Mouse (Mus musculus) megakaryocyte-erythroid progenitor cell, adult 5-6 weeks (primary cell): ENCODE measurements around the gene Prl2a1. TPM values are rescaled to one million over a fixed set of nuclear protein-coding genes. Genes with fewer than 3 reads are reported as not detected.
"Not testable (repeated sequence)": the region's sequence is repeated elsewhere in the genome, so short reads cannot be mapped to it uniquely, and the experiment has no call there.

Experiments
- ATAC-seq: replicated peaks from 2 replicates; pipeline ENCODE4 v1.8.0; 2016; ENCODE audit warnings: mild to moderate bottlenecking, inconsistent platforms; ENCODE audit not compliant: severe bottlenecking, poor library complexity, low FRiP score, low TSS enrichment
- total RNA-seq, 2 experiments: library from RNA; stranded (forward) in 1 of 2; stranded (reverse) in 1 of 2; fragments of 200-1000, 215-1000 nt in 1 of 2; fragments of >200 nt in 1 of 2; fragmentation: Nextera tagmentation in 1 of 2; gene quantifications; 2 replicates each; pipeline ENCODE4 v1.2.3; 2014 to 2017

Prl2a1 gene
- not detected in 2 replicates for total RNA-seq (2014; fragmentation: Nextera tagmentation)
- not detected in 2 replicates for total RNA-seq (2017)

DNA sequence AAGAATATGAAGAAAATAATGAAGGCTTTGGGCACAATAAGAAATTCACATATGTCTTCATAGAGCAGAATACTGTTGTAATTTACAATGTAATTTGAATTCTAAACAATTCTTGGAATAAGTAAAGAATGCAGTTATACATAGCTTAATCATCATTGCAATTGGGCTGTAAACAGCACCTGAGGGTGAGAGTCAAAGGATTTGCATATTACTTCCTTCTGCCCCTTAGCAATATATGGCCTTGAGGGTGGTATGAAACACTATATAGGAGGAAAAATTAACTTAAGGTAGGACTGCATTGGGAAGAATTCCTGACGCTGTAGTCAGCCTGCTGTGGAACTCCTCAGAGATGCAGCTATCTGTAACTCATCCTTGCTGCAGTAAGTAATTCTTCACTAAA lies at the start of gene Prl2a1:
Gene Prl2a1, plus strand, starts transcription at position 301 of the 400 bp plus-strand sequence.
- ATAC-seq, result no peak

DNA sequence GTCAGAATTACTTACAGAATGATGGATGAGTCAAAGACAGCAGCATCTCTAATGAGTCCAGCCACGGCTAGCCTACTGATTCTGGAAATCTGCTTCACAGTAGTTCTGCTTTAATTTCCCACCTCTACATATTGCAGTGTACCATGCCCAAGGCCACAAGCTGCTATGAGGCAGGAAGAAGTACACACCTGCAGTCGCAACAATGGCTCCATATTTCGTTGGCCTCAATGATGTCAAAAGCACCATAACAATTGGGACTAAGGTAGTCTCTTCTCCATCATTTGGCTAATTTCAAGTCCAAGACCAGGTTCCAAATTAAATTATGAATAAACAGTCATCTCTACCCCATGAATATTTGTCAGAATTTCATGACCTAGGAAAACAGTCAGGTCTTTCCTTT lies 20.8 kb upstream of the Prl2a1 start, which contains the start of gene Prl7c1:
Gene Prl7c1, minus strand, starts transcription at position 101 of the 400 bp plus-strand sequence.
- not testable (repeated sequence) for ATAC-seq

- ATAC-seq, result no peak
Observed at GRCm38 (mm10) chr13:27799303-27799702, 2.2 kb upstream of the Prl2a1 start.

DNA sequence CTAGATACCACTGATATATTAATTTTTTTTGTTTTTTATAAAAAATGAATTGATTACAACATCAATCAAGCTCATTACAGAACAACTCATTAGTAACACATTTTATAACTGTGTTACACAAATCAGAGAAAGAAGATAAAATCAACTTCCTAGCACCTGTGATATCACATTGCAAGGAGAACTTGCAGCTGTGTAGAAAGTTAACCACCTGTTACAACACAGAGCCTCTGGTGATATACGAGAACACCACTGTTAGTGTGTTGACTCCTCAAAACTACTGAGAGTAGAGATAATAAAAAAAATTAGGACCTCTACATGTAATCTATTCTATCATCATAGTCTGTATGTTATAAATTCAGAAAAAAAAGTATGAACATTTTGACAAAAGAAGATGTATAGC lies 1.3 kb downstream of the Prl2a1 start:
- no peak for ATAC-seq

DNA sequence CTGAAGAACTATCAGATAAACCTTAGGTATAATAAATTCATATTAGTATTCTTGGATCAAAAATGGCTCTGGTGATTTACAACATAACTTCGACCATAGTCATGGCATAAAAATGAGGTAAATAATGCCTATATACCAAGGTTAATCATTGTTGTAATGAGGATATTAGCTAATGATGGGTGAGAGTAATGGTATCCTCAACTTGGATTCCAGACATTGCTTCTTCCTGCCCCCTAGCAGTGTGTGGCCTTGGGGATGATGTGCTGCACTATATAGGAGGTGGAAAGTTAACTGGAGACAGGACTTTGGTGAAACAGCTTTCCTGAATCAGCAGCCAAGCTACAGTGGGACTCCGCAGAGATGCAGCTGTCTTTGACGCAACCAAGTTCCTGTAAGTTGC lies 47.6 kb downstream of the Prl2a1 start, which contains the start of gene Prl2c1:
Gene Prl2c1, plus strand, starts transcription at position 301 of the 400 bp plus-strand sequence.
- ATAC-seq, result no peak

Other genes starting within 250 kb of the Prl2a1 start
- not detected in 2 replicates for gene Prl8a9, start 237.0 kb upstream of the Prl2a1 start, total RNA-seq (2014; fragmentation: Nextera tagmentation)
- not detected in 2 replicates for gene Prl8a9, start 237.0 kb upstream of the Prl2a1 start, total RNA-seq (2017)
- not detected in 2 replicates for gene Prl8a1, start 219.5 kb upstream of the Prl2a1 start, total RNA-seq (2014; fragmentation: Nextera tagmentation)
- not detected in 2 replicates for gene Prl8a1, start 219.5 kb upstream of the Prl2a1 start, total RNA-seq (2017)
- not detected in 2 replicates for gene Prl7b1, start 191.1 kb upstream of the Prl2a1 start, total RNA-seq (2014; fragmentation: Nextera tagmentation)
- not detected in 2 replicates for gene Prl7b1, start 191.1 kb upstream of the Prl2a1 start, total RNA-seq (2017)
- gene Prl7a1, start 159.2 kb upstream of the Prl2a1 start, total RNA-seq (2014; fragmentation: Nextera tagmentation), result not detected in 2 replicates
- not detected in 2 replicates for gene Prl7a1, start 159.2 kb upstream of the Prl2a1 start, total RNA-seq (2017)
- gene Prl7a2, start 133.6 kb upstream of the Prl2a1 start, total RNA-seq (2014; fragmentation: Nextera tagmentation), result not detected in 2 replicates
- not detected in 2 replicates for gene Prl7a2, start 133.6 kb upstream of the Prl2a1 start, total RNA-seq (2017)
- gene Prl7d1, start 84.9 kb upstream of the Prl2a1 start, total RNA-seq (2014; fragmentation: Nextera tagmentation), result not detected in 2 replicates
- not detected in 2 replicates for gene Prl7d1, start 84.9 kb upstream of the Prl2a1 start, total RNA-seq (2017)
- gene Prl7c1, start 20.9 kb upstream of the Prl2a1 start, total RNA-seq (2014; fragmentation: Nextera tagmentation), result not detected in 2 replicates
- not detected in 2 replicates for gene Prl7c1, start 20.9 kb upstream of the Prl2a1 start, total RNA-seq (2017)
- not detected in 2 replicates for gene Prl2c1, start 47.7 kb downstream of the Prl2a1 start, total RNA-seq (2014; fragmentation: Nextera tagmentation)
- not detected in 2 replicates for gene Prl2c1, start 47.7 kb downstream of the Prl2a1 start, total RNA-seq (2017)
- not detected in 2 replicates for gene Prl4a1, start 214.6 kb downstream of the Prl2a1 start, total RNA-seq (2014; fragmentation: Nextera tagmentation)
- not detected in 2 replicates for gene Prl4a1, start 214.6 kb downstream of the Prl2a1 start, total RNA-seq (2017)